Mouse (Mus musculus) heart, postnatal 0 days (tissue): ENCODE data around the gene Rnaset2a.
"Not testable (repeated sequence)": the region's sequence is repeated elsewhere in the genome, so short reads cannot be mapped to it uniquely, and the experiment has no call there.

ENCODE experiments used
- CTCF ChIP-seq: IDR thresholded peaks from 2 replicates; pipeline ENCODE4 v1.5.1; 2016; ENCODE audit warnings: antibody characterized with exemption, control low read depth, low read depth
- EP300 ChIP-seq: IDR thresholded peaks from 2 replicates; pipeline ENCODE4 v1.6.1; 2016; ENCODE audit warnings: antibody characterized with exemption, low read depth

DNA sequence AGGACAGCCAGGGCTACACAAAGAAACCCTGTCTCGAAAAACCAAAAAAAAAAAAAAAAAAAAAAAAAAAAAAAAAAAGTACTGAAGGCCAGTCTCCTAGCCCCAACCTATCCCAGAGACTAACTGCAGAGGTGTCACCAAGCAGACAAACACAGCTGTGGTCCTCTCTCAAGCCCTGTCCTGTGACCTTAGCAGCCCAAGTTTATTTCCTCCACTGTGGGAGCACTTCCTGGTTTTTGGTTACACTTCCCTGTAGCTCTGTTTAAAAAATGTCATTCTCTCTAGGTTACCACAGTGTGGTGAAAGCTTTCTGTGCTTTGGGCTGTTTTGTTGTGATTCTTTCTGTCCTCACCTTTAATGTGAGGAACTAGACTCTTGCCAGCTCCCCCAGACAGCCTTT lies 10.7 kb upstream of the Rnaset2a start:
- TF ChIP-seq CTCF, EP300: not testable (repeated sequence)
